Mouse (Mus musculus): ENCODE measurements around the gene Csmd2. TPM values are rescaled to one million over a fixed set of nuclear protein-coding genes. Genes with fewer than 3 reads are reported as not detected.

Gene Csmd2
- total RNA-seq (2014; rRNA removed) (48.2 and 56.4 TPM in 2 replicates), polyA plus RNA-seq (2015; fragmentation: Nextera tagmentation; extraction: Ambion mirVana) (7.1 and 9.1 TPM in 2 replicates)

DNA sequence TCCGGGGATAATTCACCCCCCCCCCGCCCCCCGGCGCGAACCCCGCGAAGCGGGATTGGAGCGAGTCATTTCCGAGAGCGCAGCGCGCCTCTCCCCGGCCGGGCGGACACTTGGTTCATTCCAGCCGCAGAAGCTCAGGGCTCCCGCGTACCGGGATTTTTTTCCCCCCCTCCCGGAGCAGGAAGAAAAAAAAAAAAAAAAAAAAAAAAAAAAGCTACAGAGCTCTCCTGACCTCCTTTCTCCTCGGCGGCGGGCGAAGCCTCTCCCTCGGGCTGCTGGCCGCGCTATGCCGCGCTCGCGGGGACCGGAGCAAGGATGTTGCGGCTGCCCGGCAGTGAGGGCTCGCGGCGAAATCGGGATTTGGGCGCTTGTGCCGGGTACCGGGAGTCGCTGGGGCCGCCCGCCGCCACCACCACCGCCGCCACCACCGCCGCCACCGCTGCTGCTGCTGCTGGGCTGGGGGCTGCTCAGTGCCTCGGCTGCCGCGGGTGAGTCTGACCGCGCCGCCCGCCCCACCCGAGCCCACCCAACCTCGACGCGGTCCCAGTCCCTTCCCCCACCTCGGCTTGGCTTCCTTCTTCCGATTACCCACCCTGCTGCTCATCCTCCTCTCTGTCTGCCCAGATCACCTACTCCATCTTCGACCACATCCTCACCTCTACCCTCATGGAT, at the start of gene Csmd2:
TSS of gene Csmd2 (plus strand) at position 74 of the 672 bp plus-strand sequence.
- Histone ChIP-seq H3K36me3 (ENCODE audit: insufficient read depth, low read length) (no peaks in the 10 kb centered on the region), H3K4me3 (ENCODE audit: low read depth, low read length) (peak within 1 kb of the TSS; percentile 82), H3K9ac (replicated peaks; ENCODE audit: low read length, poor library complexity, severe bottlenecking) (peak within 1 kb of the TSS; percentile 91), H3K4me2 (ENCODE audit: low read depth, low read length, poor library complexity, severe bottlenecking) (peak within 1 kb of the TSS; percentile 85), H3K27me3 (ENCODE audit: insufficient read depth, low read length) (no peaks in the 10 kb centered on the region), H3K9me3 (ENCODE audit: low read length) (no peaks in the 10 kb centered on the region), H3K27ac (ENCODE audit: low read depth, low read length) (peak within 1 kb of the TSS; percentile 82), H3K4me1 (ENCODE audit: insufficient read depth, low read length) (0 out of 2 replicates have a peak, but pooled peaks cover 11% of the 10 kb centered on the region)
- WGBS, result 1% methylated on average over 27 of the region's 65 CpGs
- TF ChIP-seq CTCF (IDR thresholded peaks at IDR 0.05), result no peak
- DNase-seq (ENCODE audit: low spot score) (peak; percentile 88), ATAC-seq (ENCODE audit: low FRiP score) (peak; percentile 39; the same call in 1 of the 2 replicates)

DNA sequence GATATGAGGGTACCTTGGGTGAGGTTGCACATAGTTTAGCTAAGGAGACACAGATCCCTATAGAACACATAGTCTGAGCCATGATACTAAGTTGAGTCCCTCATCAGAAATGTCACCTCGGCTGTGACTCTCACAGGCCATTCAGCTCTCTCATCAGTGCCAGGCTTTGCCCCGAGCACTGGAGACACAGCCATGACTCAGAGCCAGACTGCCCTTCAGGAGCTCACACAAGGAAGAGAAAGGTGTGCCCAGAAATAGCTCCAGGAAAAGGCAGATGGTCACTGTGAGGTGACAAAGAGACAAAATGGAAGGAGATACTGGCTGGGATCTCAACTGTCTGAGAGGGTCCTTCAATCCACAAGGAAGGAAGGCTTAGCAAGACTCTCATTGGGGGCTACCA, 40.0 kb upstream of the Csmd2 start:
- ATAC-seq (ENCODE audit: low FRiP score) (no peak), DNase-seq (ENCODE audit: low spot score) (no peak)
- Histone ChIP-seq H3K9ac (replicated peaks; ENCODE audit: low read length, poor library complexity, severe bottlenecking) (no peak overlapping the region), H3K9me3 (ENCODE audit: low read length) (no peaks in the 10 kb centered on the region), H3K4me3 (ENCODE audit: low read depth, low read length) (no peak overlapping the region), H3K4me1 (ENCODE audit: insufficient read depth, low read length) (no peaks in the 10 kb centered on the region), H3K36me3 (ENCODE audit: insufficient read depth, low read length) (no peaks in the 10 kb centered on the region), H3K27ac (ENCODE audit: low read depth, low read length) (no peak overlapping the region), H3K4me2 (ENCODE audit: low read depth, low read length, poor library complexity, severe bottlenecking) (no peak overlapping the region), H3K27me3 (ENCODE audit: insufficient read depth, low read length) (no peaks in the 10 kb centered on the region)
- no peak for TF ChIP-seq CTCF (IDR thresholded peaks at IDR 0.05)
- 84% methylated on average over 2 of the region's 2 CpGs for WGBS

DNA sequence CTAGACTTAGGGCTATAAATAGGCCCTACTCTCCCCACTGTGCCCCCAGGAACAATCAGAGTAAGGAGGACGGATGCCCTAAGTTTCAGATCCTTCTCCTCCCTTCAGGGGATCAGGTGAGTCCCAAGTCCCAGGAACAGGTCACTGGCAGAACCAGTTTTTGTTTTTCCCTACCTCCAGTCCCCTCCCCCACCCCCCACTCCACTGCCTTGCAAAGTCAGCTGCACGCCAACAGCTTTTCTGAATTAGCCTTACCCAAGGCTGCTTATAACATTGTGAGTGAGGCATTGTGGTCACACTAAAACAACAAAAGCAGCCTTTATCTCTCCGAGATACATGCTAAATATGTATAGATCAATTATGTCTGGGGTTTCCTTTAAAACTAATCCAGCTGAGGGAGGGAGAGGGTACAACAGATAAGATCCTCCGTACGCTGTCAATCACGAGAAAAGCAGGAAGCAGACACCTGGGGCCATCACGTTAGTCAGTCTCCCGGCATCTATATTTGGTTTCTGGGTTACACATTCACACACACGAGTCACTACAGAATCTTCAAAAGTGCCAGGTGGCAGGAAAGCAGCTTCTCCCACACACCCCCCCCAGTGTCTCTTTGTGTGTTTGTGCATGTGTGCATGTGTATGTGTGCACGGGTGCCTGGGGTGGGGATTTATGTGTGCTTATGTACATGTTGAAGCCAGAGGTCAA, 34.5 kb upstream of the Csmd2 start:
- DNase-seq (ENCODE audit: low spot score) (no peak), ATAC-seq (ENCODE audit: low FRiP score) (no peak)
- peak overlapping the region; percentile 47; the same call in 1 of the 2 replicates for H3K27ac ChIP-seq (ENCODE audit: low read depth, low read length)

DNA sequence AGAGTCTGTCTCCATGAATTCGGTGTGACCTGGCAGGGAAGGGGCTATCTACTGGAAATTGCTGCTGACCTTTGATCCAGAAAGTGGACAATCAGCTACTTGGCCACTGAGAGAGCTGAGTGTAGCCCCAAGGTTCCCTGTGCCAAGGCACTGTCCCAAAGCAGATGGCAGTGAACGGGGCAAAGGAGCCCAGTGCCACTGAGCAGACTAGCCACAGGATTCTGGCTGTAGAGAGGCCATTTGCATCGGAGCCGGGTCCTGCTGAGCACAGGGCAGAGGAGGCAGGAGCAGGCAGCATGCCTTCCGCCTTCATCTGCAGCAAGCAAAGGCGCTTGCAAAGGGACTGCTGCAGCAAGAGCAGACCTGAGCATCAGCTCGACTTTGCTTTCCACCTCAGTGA, 18.6 kb upstream of the Csmd2 start:
- DNase-seq (ENCODE audit: low spot score) (peak; percentile 26), ATAC-seq (ENCODE audit: low FRiP score) (no peak)
- no peak overlapping the region for H3K9ac ChIP-seq (replicated peaks; ENCODE audit: low read length, poor library complexity, severe bottlenecking)
- no peak for TF ChIP-seq CTCF (IDR thresholded peaks at IDR 0.05)
- no peak overlapping the region for H3K27ac ChIP-seq (ENCODE audit: low read depth, low read length)
- H3K4me2 ChIP-seq (ENCODE audit: low read depth, low read length, poor library complexity, severe bottlenecking), result no peak overlapping the region
- peaks cover 13% of the 10 kb centered on the region; the same call in 1 of the 2 replicates for H3K27me3 ChIP-seq (ENCODE audit: insufficient read depth, low read length)
- H3K4me1 ChIP-seq (ENCODE audit: insufficient read depth, low read length), result no peaks in the 10 kb centered on the region; the same call in none of the 2 replicates
- H3K36me3 ChIP-seq (ENCODE audit: insufficient read depth, low read length), result no peaks in the 10 kb centered on the region
- H3K4me3 ChIP-seq (ENCODE audit: low read depth, low read length), result no peak overlapping the region
- no peaks in the 10 kb centered on the region for H3K9me3 ChIP-seq (ENCODE audit: low read length)
- WGBS, result 20% methylated on average over 7 of the region's 7 CpGs

More for the DNA sequence above, 34.5 kb upstream of the Csmd2 start:
- no peak overlapping the region for H3K9ac ChIP-seq (replicated peaks; ENCODE audit: low read length, poor library complexity, severe bottlenecking)
- no peaks in the 10 kb centered on the region for H3K36me3 ChIP-seq (ENCODE audit: insufficient read depth, low read length)
- H3K9me3 ChIP-seq (ENCODE audit: low read length), result no peaks in the 10 kb centered on the region
- TF ChIP-seq CTCF (IDR thresholded peaks at IDR 0.05), result no peak
- WGBS, result 33% methylated on average over 10 of the region's 10 CpGs
- no peak overlapping the region for H3K4me2 ChIP-seq (ENCODE audit: low read depth, low read length, poor library complexity, severe bottlenecking)
- no peaks in the 10 kb centered on the region for H3K27me3 ChIP-seq (ENCODE audit: insufficient read depth, low read length)
- no peaks in the 10 kb centered on the region for H3K4me1 ChIP-seq (ENCODE audit: insufficient read depth, low read length)
- H3K4me3 ChIP-seq (ENCODE audit: low read depth, low read length), result no peak overlapping the region

DNA sequence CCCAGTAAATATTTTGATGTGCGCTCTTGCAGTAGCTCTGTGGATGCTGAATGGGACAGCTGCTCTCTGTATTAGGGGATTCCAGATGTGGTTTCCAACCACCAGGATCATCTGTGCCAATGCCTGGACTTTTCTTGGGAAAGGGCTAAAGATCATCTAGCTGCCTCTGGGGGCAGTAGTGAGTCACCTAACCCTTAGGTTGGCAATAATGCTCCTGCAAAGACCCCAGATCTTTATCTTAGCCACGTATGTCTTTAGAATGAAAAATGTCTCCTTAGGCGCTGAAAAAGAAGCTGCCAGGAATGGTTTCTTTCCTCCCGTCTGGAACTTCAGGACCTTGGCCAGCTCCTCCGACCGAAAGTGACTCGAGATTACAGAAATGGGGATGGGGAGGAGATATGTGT, 17.6 kb upstream of the Csmd2 start:
- Histone ChIP-seq H3K27ac (ENCODE audit: low read depth, low read length) (no peak overlapping the region), H3K4me1 (ENCODE audit: insufficient read depth, low read length) (no peaks in the 10 kb centered on the region; the same call in none of the 2 replicates), H3K36me3 (ENCODE audit: insufficient read depth, low read length) (no peaks in the 10 kb centered on the region), H3K4me2 (ENCODE audit: low read depth, low read length, poor library complexity, severe bottlenecking) (no peak overlapping the region), H3K4me3 (ENCODE audit: low read depth, low read length) (no peak overlapping the region), H3K27me3 (ENCODE audit: insufficient read depth, low read length) (peaks cover 13% of the 10 kb centered on the region; the same call in 1 of the 2 replicates), H3K9me3 (ENCODE audit: low read length) (no peaks in the 10 kb centered on the region), H3K9ac (replicated peaks; ENCODE audit: low read length, poor library complexity, severe bottlenecking) (no peak overlapping the region)
- no peak for ATAC-seq (ENCODE audit: low FRiP score)
- DNase-seq (ENCODE audit: low spot score), result peak; percentile 61
- peak; percentile 67 for TF ChIP-seq CTCF (IDR thresholded peaks at IDR 0.05)
- 11% methylated on average over 7 of the region's 7 CpGs for WGBS

All from midbrain, postnatal 0 days (tissue).